Mouse (Mus musculus) adipocyte (in vitro differentiated cells): ENCODE data around the gene Tro.
A peak's percentile ranks its signal among the peaks of the same experiment; 100 is the strongest.

Experiments used
- DNase-seq: peaks from one replicate; pipeline ENCODE4 v3.0.0-alpha.2; 2016; ENCODE audit warnings: low spot score

Gene Tro

GRCm38 (mm10) chrX:150656908-150657796 lies at the start of gene Tro:
TSS of gene Tro (minus strand) at chrX:150657583.
- DNase-seq: no peak

GRCm38 (mm10) chrX:150677505-150677904 lies 20.1 kb upstream of the Tro start:
- DNase-seq: no peak

GRCm38 (mm10) chrX:150662809-150663208 lies 5.4 kb upstream of the Tro start:
- DNase-seq: peak; percentile 18

DNA sequence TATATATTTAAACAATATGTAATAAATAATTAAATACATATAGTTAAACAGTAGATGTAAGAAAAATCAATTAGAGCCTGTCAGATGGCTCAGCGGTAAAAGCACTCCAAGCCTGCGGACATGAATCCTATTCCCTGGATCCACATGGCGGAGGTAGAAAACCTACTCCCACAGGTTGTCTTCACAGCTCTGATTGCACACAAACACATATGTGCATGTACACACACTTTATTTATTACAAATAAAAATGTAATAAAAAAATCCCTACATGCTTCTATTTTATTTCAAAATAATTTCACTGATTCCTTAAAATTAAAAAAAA lies 375 bp upstream of the Tro start:
- DNase-seq: no peak

DNA sequence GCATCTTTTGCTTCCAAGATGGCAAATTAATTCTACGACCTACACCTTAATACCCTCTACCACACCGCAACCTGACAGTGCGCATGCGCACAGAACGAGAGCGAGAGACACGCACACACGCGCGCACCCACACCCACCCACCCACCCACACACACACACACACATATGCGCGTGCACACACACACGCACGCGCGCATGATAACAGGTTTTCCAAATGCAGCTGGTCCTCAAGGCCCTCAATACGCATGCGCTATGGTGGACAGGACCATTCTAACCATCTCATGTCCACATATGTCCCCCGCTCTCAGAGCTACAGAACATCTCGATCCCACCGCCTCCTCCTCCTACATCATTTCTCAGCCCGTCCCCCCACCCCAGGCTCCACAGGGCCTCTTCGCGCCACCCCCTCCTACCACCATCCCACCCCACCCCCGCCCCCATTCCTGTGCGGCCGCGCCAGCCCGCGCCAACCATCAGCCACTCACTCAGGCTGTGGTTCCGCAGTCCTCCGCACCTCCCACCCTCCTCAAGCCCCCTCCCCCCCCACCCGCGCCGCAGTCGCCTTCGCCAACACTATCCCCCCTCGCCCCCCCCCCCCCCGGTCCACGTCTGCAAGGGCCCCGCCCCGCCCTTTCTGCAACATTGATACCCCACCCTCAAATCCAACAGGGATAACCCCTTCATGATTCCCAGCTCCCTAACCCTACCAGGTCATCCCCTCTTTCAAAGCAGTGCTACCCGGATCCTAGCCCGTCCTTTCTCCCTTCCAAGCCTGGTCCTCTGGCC lies 1.1 kb downstream of the Tro start:
- no peak for DNase-seq

DNA sequence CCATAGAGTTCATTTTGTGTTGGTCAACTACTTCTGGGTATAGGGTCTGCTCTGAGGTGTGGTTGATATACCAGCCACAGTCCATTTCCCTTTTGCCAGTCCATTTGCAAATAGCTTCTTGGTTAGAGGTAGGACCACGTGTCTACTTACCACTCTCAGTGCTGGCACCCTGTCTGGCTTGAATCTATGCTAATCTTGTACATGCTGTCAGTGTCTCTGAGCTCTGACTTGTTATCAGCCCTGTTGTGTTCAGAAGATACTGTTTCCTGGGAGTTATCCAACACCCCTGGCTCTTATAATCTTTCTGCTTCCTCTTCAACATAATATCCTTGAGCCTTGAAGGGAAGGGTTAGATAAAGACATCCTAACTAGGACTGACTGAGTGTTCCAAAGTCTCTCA lies 21.0 kb downstream of the Tro start:
- DNase-seq: no peak

DNA sequence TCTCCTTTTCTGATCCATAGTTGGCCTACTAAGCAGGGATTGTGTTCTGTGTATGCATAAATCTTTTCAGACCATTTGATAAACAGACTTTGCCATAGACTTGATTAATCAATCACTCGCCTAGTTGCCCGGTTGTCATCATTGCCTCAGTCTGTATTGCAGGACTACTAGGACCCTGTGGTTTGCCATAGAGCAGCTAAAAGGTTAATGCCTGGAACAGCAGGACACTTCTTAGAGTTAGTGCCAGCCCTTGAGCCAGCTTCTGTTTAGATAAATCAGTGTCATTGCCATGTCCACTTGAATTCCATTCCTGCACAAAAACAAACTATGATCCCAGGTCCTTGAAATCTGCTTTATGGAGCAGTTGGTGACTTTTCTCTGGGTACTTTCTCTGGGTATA lies 58.5 kb downstream of the Tro start:
- DNase-seq: peak; percentile 29
